Mouse (Mus musculus): ENCODE data around the gene Ahctf1. TPM values are rescaled to one million over a fixed set of nuclear protein-coding genes. Genes with fewer than 3 reads are reported as not detected.
"Not testable (repeated sequence)": the region's sequence is repeated elsewhere in the genome, so short reads cannot be mapped to it uniquely, and the experiment has no call there.

Ahctf1 gene
- polyA plus RNA-seq, 1 experiment from 2014 or later, result 36.6 TPM

- TF ChIP-seq CTCF (IDR thresholded peaks at IDR 0.05; ENCODE audit: low read depth), result no peak
- DNase-seq, result no peak
- Histone ChIP-seq H3K9me3 (ENCODE audit: low read depth, low read length) (no peaks in the 10 kb centered on the region), H3K27ac (ENCODE audit: low read depth) (no peak overlapping the region), H3K4me2 (no peak overlapping the region), H3K4me1 (ENCODE audit: insufficient read depth) (no peaks in the 10 kb centered on the region), H3K36me3 (ENCODE audit: insufficient read depth) (no peaks in the 10 kb centered on the region), H3K27me3 (ENCODE audit: insufficient read depth, low read length) (no peaks in the 10 kb centered on the region), H3K4me3 (ENCODE audit: low read depth, low read length) (no peak overlapping the region), H3K9ac (no peak overlapping the region)
- ATAC-seq (ENCODE audit: insufficient read depth), result no peak
- 87% methylated on average over 7 of the region's 7 CpGs for WGBS
Measured at GRCm38 (mm10) chr1:179836426-179837404, 33.2 kb upstream of the Ahctf1 start.

DNA sequence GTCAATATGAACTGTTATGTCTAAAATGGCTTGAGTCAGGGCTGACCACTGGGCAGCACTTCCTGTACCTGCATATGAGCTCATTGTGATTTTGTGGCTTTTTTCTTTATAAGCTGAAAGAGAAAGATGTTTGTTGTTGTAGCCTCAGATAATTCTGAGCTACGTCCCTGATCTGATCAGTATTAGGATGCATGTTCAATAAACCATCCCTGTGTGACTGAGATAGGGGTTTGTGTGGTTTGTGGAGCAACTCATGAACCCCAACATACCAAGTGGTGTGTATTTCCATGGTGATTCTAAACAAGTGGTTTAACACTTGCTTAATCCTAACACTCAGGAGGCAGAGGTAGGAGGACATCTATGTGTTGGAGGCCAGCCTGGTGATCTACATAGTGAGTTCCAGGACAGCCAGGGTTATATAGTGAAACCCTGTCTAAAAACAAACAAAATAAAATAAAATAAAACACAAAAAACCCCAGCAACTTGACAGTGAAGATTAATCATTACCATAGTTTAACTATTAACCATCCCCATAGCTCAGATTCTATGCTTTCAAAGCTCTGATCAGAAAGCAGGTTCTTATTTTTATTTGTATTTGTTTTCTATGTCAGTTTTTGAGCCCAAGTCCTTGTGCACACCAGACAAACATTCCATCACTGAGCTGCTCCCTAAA is 32.4 kb upstream of the Ahctf1 start:
- no peak for DNase-seq
- no peak for TF ChIP-seq CTCF (IDR thresholded peaks at IDR 0.05; ENCODE audit: low read depth)
- WGBS, result 82% methylated on average over 1 of the region's 1 CpGs
- no peak overlapping the region for H3K27ac ChIP-seq (ENCODE audit: low read depth)
- H3K36me3 ChIP-seq (ENCODE audit: insufficient read depth), result no peaks in the 10 kb centered on the region
- no peaks in the 10 kb centered on the region for H3K4me1 ChIP-seq (ENCODE audit: insufficient read depth)
- H3K27me3 ChIP-seq (ENCODE audit: insufficient read depth, low read length), result no peaks in the 10 kb centered on the region
- no peak overlapping the region for H3K9ac ChIP-seq
- no peaks in the 10 kb centered on the region for H3K9me3 ChIP-seq (ENCODE audit: low read depth, low read length)
- no peak for ATAC-seq (ENCODE audit: insufficient read depth)
- no peak overlapping the region for H3K4me2 ChIP-seq
- H3K4me3 ChIP-seq (ENCODE audit: low read depth, low read length), result no peak overlapping the region

GRCm38 (mm10) chr1:179833596-179833995 is 30.1 kb upstream of the Ahctf1 start:
- no peak for TF ChIP-seq CTCF (IDR thresholded peaks at IDR 0.05; ENCODE audit: low read depth)

DNA sequence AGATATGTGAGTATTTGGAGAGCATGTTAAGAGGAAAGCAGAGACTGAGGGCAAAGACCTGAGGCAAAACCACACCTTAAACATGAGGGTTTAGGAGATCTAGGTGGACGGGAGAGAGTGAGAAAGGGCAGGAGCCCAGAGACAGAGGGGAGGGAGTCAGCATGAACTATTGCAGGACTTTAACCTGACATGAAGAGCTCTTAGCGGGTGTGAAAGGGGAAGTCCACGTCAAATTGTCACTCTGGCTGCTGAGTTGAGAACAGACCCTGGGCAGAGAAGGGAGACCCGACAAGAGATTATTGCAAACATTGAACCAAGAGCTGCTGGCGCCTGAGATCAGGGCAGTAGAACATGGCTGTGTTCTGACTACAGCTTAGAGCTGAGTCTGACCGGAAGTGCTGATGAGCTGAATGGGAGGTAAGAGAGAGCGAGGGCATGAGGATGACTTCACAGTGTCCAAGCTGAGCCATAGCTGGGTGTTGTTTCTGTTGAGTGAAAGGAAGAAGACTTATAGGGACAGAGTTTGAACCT is 29.3 kb upstream of the Ahctf1 start:
- no peak for TF ChIP-seq CTCF (IDR thresholded peaks at IDR 0.05; ENCODE audit: low read depth)

More at GRCm38 (mm10) chr1:179833596-179833995, 30.1 kb upstream of the Ahctf1 start:
- Histone ChIP-seq H3K27ac (ENCODE audit: low read depth) (no peak overlapping the region), H3K4me3 (ENCODE audit: low read depth, low read length) (no peak overlapping the region), H3K4me2 (no peak overlapping the region), H3K4me1 (ENCODE audit: insufficient read depth) (no peaks in the 10 kb centered on the region), H3K9ac (no peak overlapping the region), H3K27me3 (ENCODE audit: insufficient read depth, low read length) (no peaks in the 10 kb centered on the region), H3K9me3 (ENCODE audit: low read depth, low read length) (no peaks in the 10 kb centered on the region), H3K36me3 (ENCODE audit: insufficient read depth) (no peaks in the 10 kb centered on the region)
- DNase-seq (no peak), ATAC-seq (ENCODE audit: insufficient read depth) (no peak)
- 51% methylated on average over 1 of the region's 1 CpGs for WGBS

DNA sequence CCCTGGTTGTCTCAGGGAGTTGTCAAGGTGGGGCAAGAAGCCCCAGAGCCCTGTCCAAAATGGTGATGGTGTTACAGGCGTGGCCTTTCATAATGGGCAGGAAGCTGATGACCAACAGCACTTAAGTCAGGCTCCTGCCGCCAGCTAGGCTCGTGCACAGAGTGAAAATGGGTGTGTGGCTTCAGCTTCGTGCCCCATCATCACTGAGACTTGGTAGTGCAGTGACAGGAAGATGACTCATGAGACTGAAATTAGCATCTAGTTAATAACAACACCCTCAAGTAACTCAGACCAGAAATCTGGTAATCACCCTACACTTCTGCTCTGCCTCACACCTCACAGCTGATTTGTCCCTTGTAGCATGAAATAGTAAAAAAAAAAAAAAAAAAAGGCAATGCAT is 25.4 kb upstream of the Ahctf1 start:
- Histone ChIP-seq H3K4me2 (no peak overlapping the region), H3K9ac (no peak overlapping the region), H3K36me3 (ENCODE audit: insufficient read depth) (no peaks in the 10 kb centered on the region), H3K9me3 (ENCODE audit: low read depth, low read length) (no peaks in the 10 kb centered on the region), H3K4me1 (ENCODE audit: insufficient read depth) (no peaks in the 10 kb centered on the region), H3K27ac (ENCODE audit: low read depth) (no peak overlapping the region), H3K27me3 (ENCODE audit: insufficient read depth, low read length) (no peaks in the 10 kb centered on the region), H3K4me3 (ENCODE audit: low read depth, low read length) (no peak overlapping the region)
- no peak for TF ChIP-seq CTCF (IDR thresholded peaks at IDR 0.05; ENCODE audit: low read depth)
- ATAC-seq (ENCODE audit: insufficient read depth), result no peak
- WGBS, result 64% methylated on average over 4 of the region's 4 CpGs
- no peak for DNase-seq

More for the DNA sequence above, 29.3 kb upstream of the Ahctf1 start:
- no peak for DNase-seq
- no peaks in the 10 kb centered on the region for H3K9me3 ChIP-seq (ENCODE audit: low read depth, low read length)
- no peak for ATAC-seq (ENCODE audit: insufficient read depth)
- H3K36me3 ChIP-seq (ENCODE audit: insufficient read depth), result no peaks in the 10 kb centered on the region
- H3K4me1 ChIP-seq (ENCODE audit: insufficient read depth), result no peaks in the 10 kb centered on the region
- no peaks in the 10 kb centered on the region for H3K27me3 ChIP-seq (ENCODE audit: insufficient read depth, low read length)
- no peak overlapping the region for H3K4me2 ChIP-seq
- 52% methylated on average over 7 of the region's 7 CpGs for WGBS
- H3K27ac ChIP-seq (ENCODE audit: low read depth), result no peak overlapping the region
- H3K4me3 ChIP-seq (ENCODE audit: low read depth, low read length), result no peak overlapping the region
- no peak overlapping the region for H3K9ac ChIP-seq

DNA sequence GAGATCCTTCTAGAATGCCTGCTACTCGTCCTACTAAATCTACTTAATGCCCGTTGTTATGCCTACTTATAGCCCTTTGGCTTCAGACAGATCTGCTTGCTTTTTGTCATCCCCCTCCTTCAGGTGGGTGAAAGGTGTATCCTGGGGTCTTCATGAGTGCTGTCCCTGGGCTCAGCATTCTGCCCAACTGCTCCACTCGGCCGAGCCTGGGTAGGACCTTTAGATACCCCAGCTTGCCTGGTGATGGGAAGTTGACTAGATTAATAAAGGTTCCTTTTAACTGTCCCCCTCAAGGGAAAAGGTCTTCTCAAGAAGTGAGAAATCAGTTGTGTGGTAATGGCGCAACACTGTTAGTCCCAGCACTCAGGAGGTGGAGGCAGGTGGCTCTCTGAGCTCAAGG is 24.6 kb upstream of the Ahctf1 start:
- Histone ChIP-seq H3K4me1 (ENCODE audit: insufficient read depth) (no peaks in the 10 kb centered on the region), H3K9me3 (ENCODE audit: low read depth, low read length) (no peaks in the 10 kb centered on the region), H3K4me2 (no peak overlapping the region), H3K9ac (no peak overlapping the region), H3K36me3 (ENCODE audit: insufficient read depth) (no peaks in the 10 kb centered on the region), H3K4me3 (ENCODE audit: low read depth, low read length) (no peak overlapping the region), H3K27me3 (ENCODE audit: insufficient read depth, low read length) (no peaks in the 10 kb centered on the region), H3K27ac (ENCODE audit: low read depth) (no peak overlapping the region)
- DNase-seq (no peak), ATAC-seq (ENCODE audit: insufficient read depth) (no peak)
- no peak for TF ChIP-seq CTCF (IDR thresholded peaks at IDR 0.05; ENCODE audit: low read depth)
- WGBS, result 87% methylated on average over 5 of the region's 5 CpGs

DNA sequence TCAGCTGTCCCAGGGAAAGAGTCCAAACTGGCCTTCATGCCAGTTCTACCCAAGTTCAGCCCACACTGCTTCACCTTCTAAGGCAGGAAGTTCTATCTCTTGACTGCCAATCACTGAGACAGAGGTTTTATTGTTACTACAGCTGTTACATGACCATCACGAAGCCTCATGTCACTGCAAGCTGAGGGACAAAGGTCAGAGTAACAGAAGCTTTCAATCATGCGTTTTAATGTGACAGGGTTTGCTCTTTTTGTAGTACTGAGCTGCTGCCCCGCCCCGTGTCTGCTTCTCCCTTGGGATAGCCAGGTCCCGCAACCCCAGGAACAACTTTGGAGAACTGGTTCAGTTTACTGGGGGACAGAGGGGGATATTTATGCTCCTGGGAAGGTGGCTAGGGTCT is 21.1 kb upstream of the Ahctf1 start:
- H3K9ac ChIP-seq, result no peak overlapping the region
- 66% methylated on average over 5 of the region's 5 CpGs for WGBS
- no peaks in the 10 kb centered on the region for H3K9me3 ChIP-seq (ENCODE audit: low read depth, low read length)
- H3K27ac ChIP-seq (ENCODE audit: low read depth), result no peak overlapping the region
- H3K4me1 ChIP-seq (ENCODE audit: insufficient read depth), result no peaks in the 10 kb centered on the region
- TF ChIP-seq CTCF (IDR thresholded peaks at IDR 0.05; ENCODE audit: low read depth), result no peak
- no peaks in the 10 kb centered on the region for H3K36me3 ChIP-seq (ENCODE audit: insufficient read depth)
- H3K4me3 ChIP-seq (ENCODE audit: low read depth, low read length), result no peak overlapping the region
- DNase-seq, result no peak
- ATAC-seq (ENCODE audit: insufficient read depth), result no peak
- no peaks in the 10 kb centered on the region for H3K27me3 ChIP-seq (ENCODE audit: insufficient read depth, low read length)
- no peak overlapping the region for H3K4me2 ChIP-seq

DNA sequence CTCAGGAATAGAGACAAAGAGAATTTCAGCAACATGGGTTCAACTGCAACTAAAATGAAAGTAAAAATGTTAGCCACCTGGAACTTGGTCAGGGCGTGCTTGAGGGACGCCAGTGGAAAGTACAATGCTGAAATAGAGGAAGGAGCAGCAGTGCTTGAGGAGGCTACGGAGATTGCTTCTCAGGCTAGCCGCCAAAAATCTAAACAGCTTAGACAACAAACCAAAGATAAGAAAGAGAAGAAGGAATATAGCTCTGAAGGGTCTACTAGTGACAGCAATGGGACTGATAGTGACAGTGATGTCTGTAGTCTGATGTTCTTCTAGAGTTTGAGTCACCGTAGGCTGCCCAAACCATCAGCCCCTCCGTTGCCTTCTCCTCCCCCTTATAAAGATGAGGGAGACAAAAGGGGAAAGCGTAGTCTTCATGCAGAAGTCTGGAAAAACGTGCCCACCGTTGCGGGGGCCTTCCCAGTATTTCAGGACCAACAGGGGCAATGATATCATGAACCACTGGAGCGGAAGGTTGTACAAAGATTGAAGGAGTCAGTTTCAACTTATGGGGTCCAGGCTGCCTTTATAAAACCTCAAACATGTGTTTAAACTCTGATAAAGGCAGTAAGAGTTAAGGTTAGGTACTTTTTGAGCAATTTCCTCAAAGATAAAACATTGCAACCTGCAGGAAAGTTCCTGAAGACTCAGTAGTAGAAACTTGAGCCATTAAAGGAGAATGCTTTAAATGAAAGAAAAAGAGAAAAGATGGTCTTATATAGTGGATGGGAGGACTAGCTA is 15.2 kb upstream of the Ahctf1 start:
- not testable (repeated sequence) for H3K27me3 ChIP-seq (ENCODE audit: insufficient read depth, low read length); H3K4me2 ChIP-seq; H3K4me1 ChIP-seq (ENCODE audit: insufficient read depth); H3K9ac ChIP-seq; ATAC-seq (ENCODE audit: insufficient read depth); H3K36me3 ChIP-seq (ENCODE audit: insufficient read depth); H3K9me3 ChIP-seq (ENCODE audit: low read depth, low read length); DNase-seq; H3K27ac ChIP-seq (ENCODE audit: low read depth); H3K4me3 ChIP-seq (ENCODE audit: low read depth, low read length)
- WGBS, result 84% methylated on average over 11 of the region's 11 CpGs

All from lung, embryonic 14.5 days (tissue).